Mouse (Mus musculus) heart, adult 2 months (tissue): ENCODE results near the gene Col1a1. TPM values are rescaled to one million over a fixed set of nuclear protein-coding genes. Genes with fewer than 3 reads are reported as not detected.

Experiments
- DNase-seq, 2 experiments: peaks; one replicate each; pipeline ENCODE4 v3.0.0; 2021
- H3K27ac ChIP-seq: fragments of 200-600 bp; 2 replicates; pipeline ENCODE4 v1.8.1; 2022
- H3K27me3 ChIP-seq: fragments of 200-500 bp; 2 replicates; pipeline ENCODE4 v1.6.1; 2012; ENCODE audit warnings: mild to moderate bottlenecking, low read length, inconsistent platforms, mixed read lengths; ENCODE audit not compliant: control insufficient read depth, insufficient read depth
- H3K36me3 ChIP-seq: fragments of 200-500 bp; 2 replicates; pipeline ENCODE4 v1.6.1; 2012; ENCODE audit warnings: low read length, inconsistent platforms; ENCODE audit not compliant: control insufficient read depth, insufficient read depth
- H3K4me1 ChIP-seq: fragments of 200-500 bp; 2 replicates; pipeline ENCODE4 v1.6.1; 2011; ENCODE audit warnings: low read length; ENCODE audit not compliant: control insufficient read depth, insufficient read depth
- H3K4me3 ChIP-seq: fragments of 200-600 bp; 2 replicates; pipeline ENCODE4 v1.8.1; 2022
- H3K79me2 ChIP-seq: fragments of 200-500 bp; replicated peaks from 2 replicates; pipeline ENCODE4 v1.6.1; 2012; ENCODE audit warnings: mild to moderate bottlenecking, inconsistent platforms, low read length, moderate library complexity, mixed read lengths; ENCODE audit not compliant: control insufficient read depth, insufficient read depth
- H3K9ac ChIP-seq: fragments of 200-500 bp; 2 replicates; pipeline ENCODE4 v1.6.1; 2012; ENCODE audit warnings: low read depth, mild to moderate bottlenecking, control low read depth, inconsistent platforms, low read length, mixed read lengths
- CTCF ChIP-seq: fragments of 200-600 bp; IDR thresholded peaks from 2 replicates; pipeline ENCODE4 v1.8.1; 2022; ENCODE audit warnings: antibody characterized with exemption, mild to moderate bottlenecking, moderate library complexity
- EP300 ChIP-seq: fragments of 200-500 bp; IDR thresholded peaks from 2 replicates; pipeline ENCODE4 v1.6.1; 2011; ENCODE audit warnings: low read depth, low read length, control low read depth; ENCODE audit not compliant: insufficient read depth
- POLR2A ChIP-seq: fragments of 200-500 bp; IDR thresholded peaks from 2 replicates; pipeline ENCODE4 v1.6.1; 2011; ENCODE audit warnings: mild to moderate bottlenecking, low read depth, low read length, control low read depth; ENCODE audit not compliant: insufficient read depth
- WGBS: fragments of 180-500 bp; shearing (Covaris S2); methylation state at CpG from one replicate; pipeline ENCODE4 v1.1.7; 2018; 5-methylcytosine and 5-hydroxymethylcytosine counted together
- intact Hi-C: fragments of 180-260 bp; cut with DNase I; formaldehyde crosslinking; loops from one replicate; pipeline ENCODE4 v1.15.1; 2025
- polyA plus RNA-seq: library from polyadenylated mRNA; depleted of rRNA; stranded (reverse); fragments of >200 nt; gene quantifications from 2 replicates; pipeline ENCODE4 v1.2.3, GENCODE M21; 2012
- total RNA-seq, 2 experiments: library from RNA; stranded (reverse); gene quantifications; 2 replicates each; pipeline ENCODE4 v1.2.3; 2021

Gene Col1a1
- total and polyA plus RNA-seq, 3 experiments, result 51.1 to 82.4 (median 67.7) TPM

DNA sequence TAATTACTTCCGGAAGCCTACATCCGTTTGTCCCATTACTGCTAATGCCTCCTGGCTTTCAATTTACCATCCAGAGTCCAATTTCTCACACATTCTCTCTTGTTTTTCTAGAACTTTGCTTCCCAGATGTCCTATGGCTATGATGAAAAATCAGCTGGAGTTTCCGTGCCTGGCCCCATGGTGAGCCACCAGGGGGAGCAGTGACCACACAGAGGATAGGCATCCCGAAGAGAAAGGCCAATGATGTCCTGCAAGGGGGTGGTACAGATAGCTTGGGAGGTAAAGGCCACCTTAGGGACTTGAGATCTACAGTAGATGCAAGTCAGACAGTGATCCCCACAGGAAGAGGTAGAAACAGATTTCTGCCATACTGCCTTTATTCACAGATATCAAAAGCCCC lies 3.3 kb downstream of the Col1a1 start:
- no peak overlapping the region for H3K4me3 ChIP-seq
- no peak overlapping the region for H3K27ac ChIP-seq
- WGBS, result 13% methylated on average over 4 of the region's 4 CpGs
- 0 out of 2 replicates have a peak, but pooled peaks have one; percentile 60 for TF ChIP-seq EP300
- TF ChIP-seq POLR2A, result no peak
- TF ChIP-seq CTCF, result peak; percentile 97
- H3K4me1 ChIP-seq, result 0 out of 2 replicates have a peak, but pooled peaks cover 1% of the 10 kb centered on the region
- intact Hi-C loops, result loop anchor here (1.0 to 5.0 kb wide), 3 partner anchors 31 to 103 kb away; partner anchors contain the start of gene Pdk2
- no peaks in the 10 kb centered on the region for H3K36me3 ChIP-seq
- no peak overlapping the region for H3K9ac ChIP-seq
- H3K27me3 ChIP-seq, result no peaks in the 10 kb centered on the region
- DNase-seq, result peak; percentile 71 to 84
- no peaks in the 10 kb centered on the region for H3K79me2 ChIP-seq

DNA sequence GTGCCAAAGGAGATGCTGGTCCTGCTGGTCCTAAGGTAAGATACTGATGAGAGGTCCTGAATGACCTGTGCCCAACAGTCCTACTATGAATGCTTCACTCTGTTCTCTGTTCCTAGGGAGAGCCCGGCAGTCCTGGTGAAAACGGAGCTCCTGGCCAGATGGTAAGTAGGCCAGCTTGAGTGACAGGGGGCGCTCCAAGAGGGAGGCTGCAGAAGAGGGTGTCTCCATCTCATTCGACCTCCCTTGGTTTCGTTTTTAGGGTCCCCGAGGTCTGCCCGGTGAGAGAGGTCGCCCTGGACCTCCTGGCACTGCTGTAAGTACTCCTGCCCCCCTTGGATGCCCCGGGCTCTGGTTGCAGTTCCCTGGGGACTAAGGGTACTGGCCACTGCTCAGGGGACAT lies 5.1 kb downstream of the Col1a1 start:
- WGBS, result 41% methylated on average over 9 of the region's 9 CpGs
- no peak overlapping the region for H3K27ac ChIP-seq
- H3K4me3 ChIP-seq, result no peak overlapping the region
- no peaks in the 10 kb centered on the region for H3K27me3 ChIP-seq
- H3K79me2 ChIP-seq, result no peaks in the 10 kb centered on the region
- no peak overlapping the region for H3K9ac ChIP-seq
- no peaks in the 10 kb centered on the region for H3K36me3 ChIP-seq
- DNase-seq, result no peak
- TF ChIP-seq EP300 (no peak), POLR2A (no peak), CTCF (no peak)
- 0 out of 2 replicates have a peak, but pooled peaks cover 1% of the 10 kb centered on the region for H3K4me1 ChIP-seq
- intact Hi-C loops, result loop anchor here (2.0 kb wide), 1 partner anchor 16 kb away; no protein-coding TSS in a partner anchor

DNA sequence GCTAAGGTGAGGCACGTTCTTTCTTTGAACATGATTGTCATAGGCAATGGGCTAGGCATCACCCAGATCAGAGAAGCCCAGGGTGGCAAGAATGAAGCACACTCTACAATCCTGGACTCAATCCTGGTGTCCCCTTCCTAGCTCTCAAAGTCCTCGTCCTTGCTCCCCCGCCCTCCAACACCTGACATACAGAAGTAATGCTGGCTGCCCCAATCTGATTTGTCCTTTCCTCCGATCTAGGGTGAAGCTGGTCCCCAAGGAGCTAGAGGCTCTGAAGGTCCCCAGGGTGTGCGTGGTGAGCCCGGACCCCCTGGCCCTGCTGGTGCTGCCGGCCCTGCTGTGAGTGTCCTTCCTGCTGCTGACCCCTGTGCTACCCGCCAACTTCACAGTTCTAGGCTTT lies 5.8 kb downstream of the Col1a1 start:
- Histone ChIP-seq H3K36me3 (no peaks in the 10 kb centered on the region), H3K4me1 (0 out of 2 replicates have a peak, but pooled peaks cover 1% of the 10 kb centered on the region), H3K79me2 (no peaks in the 10 kb centered on the region), H3K9ac (no peak overlapping the region), H3K4me3 (no peak overlapping the region), H3K27me3 (no peaks in the 10 kb centered on the region), H3K27ac (no peak overlapping the region)
- 76% methylated on average over 8 of the region's 8 CpGs for WGBS
- DNase-seq, result no peak
- TF ChIP-seq EP300 (no peak), POLR2A (no peak), CTCF (no peak)
- intact Hi-C loops, result loop anchor here (2.0 kb wide), 1 partner anchor 15 kb away; no protein-coding TSS in a partner anchor

DNA sequence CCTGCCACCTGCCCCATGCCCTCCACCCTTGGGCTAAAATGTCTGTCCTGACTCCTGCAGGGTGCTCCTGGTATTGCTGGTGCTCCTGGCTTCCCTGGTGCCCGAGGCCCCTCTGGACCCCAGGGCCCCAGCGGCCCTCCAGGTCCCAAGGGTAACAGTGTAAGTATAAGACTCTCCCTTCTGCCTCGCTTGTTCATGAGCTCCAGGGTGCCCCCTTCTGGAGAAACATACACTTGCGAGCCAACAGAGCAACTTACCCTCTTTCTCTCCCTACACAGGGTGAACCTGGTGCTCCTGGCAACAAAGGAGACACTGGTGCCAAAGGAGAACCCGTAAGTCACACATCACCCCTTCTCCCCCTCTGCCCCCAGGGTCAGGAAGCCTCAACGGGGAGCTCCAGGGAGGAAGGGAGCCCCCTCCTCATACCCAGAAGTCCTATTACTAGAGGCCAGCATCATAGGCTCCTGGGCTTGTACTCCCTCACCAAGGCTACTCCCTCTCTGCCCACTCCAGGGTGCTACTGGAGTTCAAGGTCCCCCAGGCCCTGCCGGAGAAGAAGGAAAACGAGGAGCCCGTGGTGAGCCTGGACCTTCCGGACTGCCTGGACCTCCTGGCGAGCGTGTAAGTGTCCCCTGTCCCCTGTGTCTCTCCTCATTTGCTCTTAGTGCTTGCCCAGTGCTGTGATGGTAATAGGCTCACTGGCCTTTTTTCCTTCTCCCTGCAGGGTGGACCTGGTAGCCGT lies 6.4 kb downstream of the Col1a1 start:
- TF ChIP-seq POLR2A (no peak), CTCF (peak; percentile 79)
- DNase-seq, result no peak
- intact Hi-C loops, result no loop called here
- H3K36me3 ChIP-seq, result no peaks in the 10 kb centered on the region
- no peak overlapping the region for H3K9ac ChIP-seq
- H3K4me1 ChIP-seq, result 0 out of 2 replicates have a peak, but pooled peaks cover 1% of the 10 kb centered on the region
- H3K4me3 ChIP-seq, result no peak overlapping the region
- H3K27ac ChIP-seq, result no peak overlapping the region
- H3K79me2 ChIP-seq, result no peaks in the 10 kb centered on the region
- WGBS, result 37% methylated on average over 13 of the region's 13 CpGs
- no peaks in the 10 kb centered on the region for H3K27me3 ChIP-seq

DNA sequence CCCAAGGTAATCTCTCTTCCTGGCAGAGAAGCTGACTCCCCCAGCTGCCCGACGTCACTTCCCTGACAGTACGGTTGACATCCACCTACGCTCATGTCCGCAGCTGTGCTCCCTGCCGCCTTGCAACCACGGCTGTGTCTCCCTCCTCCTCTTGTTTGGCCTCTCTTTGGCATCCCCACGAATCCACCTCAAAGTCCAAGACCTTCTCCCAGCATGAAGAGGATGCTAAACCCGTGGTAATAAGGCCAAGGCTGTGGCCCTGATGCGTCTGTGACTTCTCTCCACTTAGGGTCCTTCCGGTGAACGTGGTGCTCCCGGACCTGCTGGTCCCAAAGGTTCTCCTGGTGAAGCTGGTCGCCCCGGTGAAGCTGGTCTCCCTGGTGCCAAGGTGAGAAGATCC lies 7.0 kb downstream of the Col1a1 start:
- no peak for TF ChIP-seq POLR2A
- TF ChIP-seq EP300, result no peak
- Histone ChIP-seq H3K4me3 (no peak overlapping the region), H3K27me3 (no peaks in the 10 kb centered on the region), H3K9ac (no peak overlapping the region), H3K79me2 (no peaks in the 10 kb centered on the region), H3K27ac (no peak overlapping the region), H3K4me1 (no peaks in the 10 kb centered on the region), H3K36me3 (no peaks in the 10 kb centered on the region)
- intact Hi-C loops, result no loop called here
- WGBS, result 69% methylated on average over 15 of the region's 15 CpGs
- no peak for DNase-seq

DNA sequence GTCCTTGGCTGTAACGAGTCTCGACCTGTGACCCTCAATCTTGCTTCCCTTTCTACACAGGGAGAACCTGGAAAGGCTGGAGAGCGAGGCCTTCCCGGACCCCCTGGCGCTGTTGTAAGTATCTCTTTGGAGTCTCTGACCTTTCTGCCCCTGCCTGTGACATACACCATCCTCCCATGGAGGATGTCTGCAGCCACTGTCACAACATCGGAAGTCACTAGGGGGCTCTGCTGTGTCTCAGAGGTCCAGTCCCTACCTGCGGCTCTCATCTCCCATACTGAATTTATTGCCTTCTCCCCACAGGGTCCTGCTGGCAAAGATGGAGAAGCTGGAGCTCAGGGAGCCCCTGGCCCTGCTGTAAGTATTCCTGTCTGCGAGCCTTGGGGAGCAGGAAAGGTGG lies 8.3 kb downstream of the Col1a1 start:
- Histone ChIP-seq H3K36me3 (no peaks in the 10 kb centered on the region), H3K27me3 (no peaks in the 10 kb centered on the region), H3K9ac (no peak overlapping the region), H3K79me2 (no peaks in the 10 kb centered on the region), H3K4me1 (no peaks in the 10 kb centered on the region), H3K27ac (no peak overlapping the region), H3K4me3 (no peak overlapping the region)
- 26% methylated on average over 8 of the region's 8 CpGs for WGBS
- no peak for TF ChIP-seq EP300
- peak; percentile 52 for TF ChIP-seq CTCF
- no peak for TF ChIP-seq POLR2A
- DNase-seq, result no peak
- intact Hi-C loops, result no loop called here
